Mouse (Mus musculus) heart, embryonic 13.5 days (tissue): Measurements from ENCODE around the gene Scamp4. TPM values are rescaled to one million over a fixed set of nuclear protein-coding genes. Genes with fewer than 3 reads are reported as not detected.

Experiments
- ATAC-seq: fragments of 200-750 bp; cut with Nextera tagmentation; 2 replicates; pipeline ENCODE4 v1.8.0; 2017; ENCODE audit warnings: moderate TSS enrichment; ENCODE audit not compliant: insufficient number of reproducible peaks, low FRiP score, low TSS enrichment; ENCODE audit errors: extremely low read depth
- H3K27ac ChIP-seq: fragments of 300-500 bp; sonication (generic); replicated peaks from 2 replicates; pipeline ENCODE4 v1.5.1; 2015; ENCODE audit warnings: moderate library complexity, mild to moderate bottlenecking, inconsistent platforms
- H3K27me3 ChIP-seq: fragments of 300-500 bp; sonication (generic); replicated peaks from 2 replicates; pipeline ENCODE4 v1.6.1; 2015; ENCODE audit warnings: mild to moderate bottlenecking, inconsistent platforms
- H3K36me3 ChIP-seq: fragments of 300-500 bp; sonication (generic); 2 replicates; pipeline ENCODE4 v1.6.1; 2015; ENCODE audit warnings: mild to moderate bottlenecking, inconsistent platforms
- H3K4me1 ChIP-seq: fragments of 300-500 bp; sonication (generic); 2 replicates; pipeline ENCODE4 v1.6.1; 2015; ENCODE audit warnings: inconsistent platforms
- H3K4me2 ChIP-seq: fragments of 300-500 bp; sonication (generic); 2 replicates; pipeline ENCODE4 v1.6.1; 2015; ENCODE audit warnings: inconsistent platforms, mild to moderate bottlenecking, moderate library complexity
- H3K4me3 ChIP-seq: fragments of 300-500 bp; sonication (generic); 2 replicates; pipeline ENCODE4 v1.5.1; 2015; ENCODE audit warnings: moderate library complexity, mild to moderate bottlenecking, inconsistent platforms
- H3K9ac ChIP-seq: fragments of 300-500 bp; sonication (generic); 2 replicates; pipeline ENCODE4 v1.6.1; 2015; ENCODE audit warnings: inconsistent platforms, mild to moderate bottlenecking, moderate library complexity
- H3K9me3 ChIP-seq: fragments of 300-500 bp; sonication (generic); 2 replicates; pipeline ENCODE4 v1.6.1; 2016; ENCODE audit warnings: inconsistent platforms
- WGBS: fragments of 180-500 bp; shearing (Covaris S2); methylation state at CpG from one replicate; pipeline ENCODE4 v1.1.7; 2015; ENCODE audit warnings: mixed read lengths; 5-methylcytosine and 5-hydroxymethylcytosine counted together
- polyA plus RNA-seq: library from polyadenylated mRNA; unstranded; fragments of >200 nt; fragmentation: Nextera tagmentation; extraction: Ambion mirVana; gene quantifications from 2 replicates; pipeline ENCODE4 v1.2.1, GENCODE M21; 2015

The Scamp4 gene
- polyA plus RNA-seq, 1 experiment from 2014 or later, result 65.9 TPM

DNA sequence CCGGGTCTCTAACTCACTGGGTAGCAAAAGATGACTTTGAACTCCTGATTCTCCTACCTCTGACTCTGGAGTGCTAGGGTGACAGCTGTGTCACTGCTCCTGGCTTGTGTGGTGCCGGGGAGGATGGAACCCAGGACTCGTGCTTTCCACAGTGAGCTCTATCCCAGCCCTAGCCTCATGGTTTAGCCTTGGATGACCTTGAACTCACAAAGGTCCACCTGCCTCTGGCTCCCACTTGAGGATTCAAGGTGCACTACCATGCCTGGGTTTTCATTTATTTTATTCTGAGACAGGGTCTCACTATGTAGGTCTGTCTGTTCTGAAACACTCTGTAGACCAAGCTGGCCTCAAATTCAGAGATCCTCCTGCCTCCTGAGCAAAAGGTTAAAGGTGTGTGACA, 11.1 kb downstream of the Scamp4 start:
- 77% methylated on average over 3 of the region's 3 CpGs for WGBS
- no peak overlapping the region for H3K4me3 ChIP-seq
- ATAC-seq, result no peak
- H3K4me2 ChIP-seq, result no peak overlapping the region
- no peaks in the 10 kb centered on the region for H3K9me3 ChIP-seq
- no peak overlapping the region for H3K27ac ChIP-seq
- peaks cover 71% of the 10 kb centered on the region for H3K36me3 ChIP-seq
- H3K9ac ChIP-seq, result no peak overlapping the region
- no peaks in the 10 kb centered on the region for H3K27me3 ChIP-seq
- H3K4me1 ChIP-seq, result peaks cover 11% of the 10 kb centered on the region

DNA sequence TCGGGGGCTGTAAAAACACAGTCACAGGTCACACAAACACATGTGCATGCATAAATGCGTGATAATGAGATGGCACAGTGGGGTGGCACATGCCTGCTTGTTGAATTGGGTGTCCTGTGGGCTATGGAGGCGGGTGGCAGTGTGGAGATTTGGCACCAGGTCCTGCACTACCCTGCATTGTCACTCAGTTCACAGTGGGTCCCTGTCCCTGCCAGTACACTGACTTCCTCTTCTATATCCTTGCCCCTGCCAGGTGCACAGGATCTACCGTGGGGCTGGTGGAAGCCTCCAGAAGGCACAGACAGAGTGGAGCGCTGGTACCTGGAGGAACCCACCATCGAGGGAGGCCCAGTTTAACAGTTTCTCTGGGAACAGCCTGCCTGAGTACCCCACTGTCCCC, 11.7 kb downstream of the Scamp4 start:
- Histone ChIP-seq H3K4me2 (no peak overlapping the region), H3K27me3 (no peaks in the 10 kb centered on the region), H3K9me3 (no peaks in the 10 kb centered on the region), H3K36me3 (peaks cover 66% of the 10 kb centered on the region), H3K27ac (no peak overlapping the region), H3K9ac (no peak overlapping the region), H3K4me3 (no peak overlapping the region), H3K4me1 (peaks cover 11% of the 10 kb centered on the region)
- 85% methylated on average over 6 of the region's 6 CpGs for WGBS
- ATAC-seq, result no peak

DNA sequence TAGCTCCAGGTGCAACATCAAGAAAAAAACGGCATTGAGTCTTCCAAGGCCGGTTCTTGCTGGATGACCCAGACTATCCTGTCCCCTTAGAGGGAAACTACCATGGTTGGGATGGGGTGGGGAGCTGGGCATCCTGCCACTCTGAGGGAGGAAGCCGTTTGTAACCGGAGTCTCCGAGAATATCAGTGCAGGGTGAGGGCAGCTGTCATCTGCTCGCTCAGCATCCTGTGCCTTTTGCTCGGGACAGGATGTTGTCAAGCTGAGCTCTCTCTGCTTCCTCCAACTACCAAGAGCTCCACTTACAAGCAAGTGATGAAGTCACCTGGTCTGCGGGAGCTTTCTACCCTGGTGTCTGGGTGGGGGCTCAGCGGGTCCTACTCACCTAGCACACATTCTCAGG, 15.5 kb downstream of the Scamp4 start:
- Histone ChIP-seq H3K4me2 (no peak overlapping the region), H3K4me1 (peaks cover 14% of the 10 kb centered on the region), H3K27me3 (no peaks in the 10 kb centered on the region), H3K27ac (peak overlapping the region; percentile 24), H3K9me3 (no peaks in the 10 kb centered on the region), H3K4me3 (no peak overlapping the region), H3K9ac (peak overlapping the region; percentile 33; the same call in 1 of the 2 replicates), H3K36me3 (peaks cover 33% of the 10 kb centered on the region)
- ATAC-seq, result no peak
- WGBS, result 47% methylated on average over 9 of the region's 9 CpGs

DNA sequence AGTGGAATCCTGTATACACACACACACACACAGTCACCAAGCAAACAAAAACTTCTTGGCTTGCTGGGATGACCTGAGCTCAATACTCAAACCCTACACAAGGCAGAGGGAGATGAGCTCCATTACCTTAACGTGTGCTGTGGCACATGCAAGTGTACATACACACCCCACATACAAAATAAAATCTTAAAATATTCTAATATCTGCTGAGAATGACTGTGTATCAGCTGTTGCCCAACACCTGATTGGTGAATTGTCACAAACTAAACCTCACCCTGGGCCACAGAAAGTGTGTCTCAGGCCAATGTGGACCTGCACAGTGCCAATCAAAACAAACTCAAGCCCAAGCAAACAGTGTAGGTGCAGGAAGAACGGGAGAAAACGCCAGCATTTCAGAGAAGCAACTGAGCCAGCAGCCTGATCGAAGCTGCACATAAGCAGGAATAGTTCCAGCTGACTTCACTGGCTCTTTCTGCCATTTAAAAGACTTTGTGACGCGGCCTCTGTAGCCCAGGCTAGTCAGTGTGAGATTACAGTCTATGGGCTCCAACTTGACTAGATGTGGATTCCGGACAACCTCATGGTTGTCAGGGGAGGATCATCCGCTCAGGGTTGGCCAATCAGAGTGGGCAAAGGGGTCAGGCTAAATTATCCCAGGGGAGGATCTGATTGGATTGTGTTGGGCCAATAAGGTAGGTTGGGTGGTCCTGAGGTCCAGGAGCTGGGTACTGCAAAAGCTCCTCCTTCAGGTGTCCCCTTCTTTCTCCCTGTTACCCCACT, 17.0 kb downstream of the Scamp4 start:
- no peak overlapping the region for H3K4me2 ChIP-seq
- no peak overlapping the region for H3K9ac ChIP-seq
- no peak overlapping the region for H3K27ac ChIP-seq
- H3K27me3 ChIP-seq, result no peaks in the 10 kb centered on the region
- peaks cover 29% of the 10 kb centered on the region for H3K4me1 ChIP-seq
- no peaks in the 10 kb centered on the region for H3K9me3 ChIP-seq
- 31% methylated on average over 8 of the region's 8 CpGs for WGBS
- no peak for ATAC-seq
- H3K36me3 ChIP-seq, result peaks cover 18% of the 10 kb centered on the region
- no peak overlapping the region for H3K4me3 ChIP-seq

DNA sequence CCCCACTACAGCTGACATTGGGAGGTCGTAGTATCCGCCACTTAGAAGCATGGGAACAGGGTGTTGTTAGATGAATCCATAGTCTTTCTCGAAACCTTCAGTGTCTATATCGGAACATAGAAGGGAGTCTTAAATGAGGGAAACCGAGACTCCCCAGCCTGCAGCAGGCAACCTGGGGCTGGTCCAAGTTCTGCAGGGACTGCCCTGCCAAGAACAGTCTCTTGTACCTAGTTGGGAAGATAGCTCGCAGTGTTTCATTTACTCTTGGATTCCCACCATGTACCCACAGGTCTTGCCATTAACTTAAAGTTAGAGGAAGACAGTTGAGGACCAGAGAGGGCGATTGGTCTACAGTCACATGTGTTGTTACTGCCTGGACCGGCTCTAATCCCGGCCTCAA, 17.7 kb downstream of the Scamp4 start:
- no peak overlapping the region for H3K9ac ChIP-seq
- H3K36me3 ChIP-seq, result peaks cover 13% of the 10 kb centered on the region
- no peak for ATAC-seq
- peaks cover 36% of the 10 kb centered on the region for H3K4me1 ChIP-seq
- no peak overlapping the region for H3K27ac ChIP-seq
- H3K4me2 ChIP-seq, result no peak overlapping the region
- H3K27me3 ChIP-seq, result no peaks in the 10 kb centered on the region
- no peak overlapping the region for H3K4me3 ChIP-seq
- WGBS, result 82% methylated on average over 9 of the region's 9 CpGs
- no peaks in the 10 kb centered on the region for H3K9me3 ChIP-seq

DNA sequence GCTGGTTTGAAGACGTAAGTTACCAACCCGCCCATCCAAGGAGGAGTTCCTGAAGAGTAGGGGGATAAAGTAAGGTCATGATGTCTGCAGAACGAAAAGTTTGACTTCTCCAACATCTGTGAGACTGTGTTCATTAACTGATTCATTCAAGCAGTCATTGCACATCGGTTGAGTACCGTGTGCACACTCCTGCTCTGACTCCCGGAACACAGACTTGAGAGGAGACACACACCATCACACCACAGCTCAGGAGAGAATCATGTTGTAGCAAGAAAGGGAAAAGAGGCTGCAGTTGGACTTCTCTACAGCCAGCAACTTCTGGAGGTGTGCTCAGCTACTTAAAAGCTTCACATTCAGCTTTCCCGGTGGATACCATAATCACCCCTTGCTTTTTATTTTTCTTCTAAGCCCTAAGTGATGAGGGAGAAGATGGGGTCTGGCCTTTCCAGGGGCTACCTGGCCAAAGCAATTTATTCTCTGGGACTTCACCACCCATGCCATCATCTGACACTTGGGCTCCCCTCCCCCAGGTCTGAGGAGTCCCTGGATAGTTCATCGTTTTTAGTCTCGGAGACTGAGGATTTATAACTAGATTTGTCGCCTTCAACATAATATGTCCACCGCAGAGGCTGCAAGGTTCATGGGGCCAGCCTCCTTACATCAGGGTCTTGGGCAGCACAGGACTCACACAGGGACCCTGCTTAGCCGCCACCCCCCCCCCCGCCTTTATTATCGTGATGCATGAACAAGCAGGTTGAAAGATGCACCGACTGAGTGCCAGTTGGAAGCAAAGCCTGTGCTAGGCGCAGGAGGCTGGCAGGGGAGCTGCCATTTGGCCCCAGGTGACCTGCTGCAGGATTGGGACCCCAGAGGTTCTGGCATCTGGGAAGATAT, 18.4 kb downstream of the Scamp4 start:
- 52% methylated on average over 16 of the region's 16 CpGs for WGBS
- ATAC-seq, result no peak
- Histone ChIP-seq H3K27me3 (no peaks in the 10 kb centered on the region), H3K4me1 (peaks cover 42% of the 10 kb centered on the region), H3K9me3 (no peaks in the 10 kb centered on the region), H3K9ac (peak overlapping the region; percentile 81), H3K4me3 (peak overlapping the region; percentile 93), H3K36me3 (peaks cover 9% of the 10 kb centered on the region), H3K4me2 (peak overlapping the region; percentile 99), H3K27ac (peak overlapping the region; percentile 89)

DNA sequence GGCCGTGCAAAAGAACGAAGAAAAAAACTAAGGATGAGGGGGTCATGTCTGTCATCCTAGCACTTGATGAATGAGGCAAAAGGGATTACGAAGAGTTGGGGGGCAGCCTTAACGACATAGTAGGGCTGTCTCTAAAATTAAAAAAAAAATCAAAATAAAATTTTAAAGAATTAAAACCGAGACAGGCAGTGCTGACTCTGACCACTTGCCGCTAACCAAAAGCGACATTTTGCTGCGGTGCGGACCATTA, 18.9 kb downstream of the Scamp4 start:
- H3K4me1 ChIP-seq, result peaks cover 48% of the 10 kb centered on the region
- H3K36me3 ChIP-seq, result peaks cover 5% of the 10 kb centered on the region
- peak overlapping the region; percentile 81 for H3K9ac ChIP-seq
- H3K9me3 ChIP-seq, result no peaks in the 10 kb centered on the region
- no peaks in the 10 kb centered on the region for H3K27me3 ChIP-seq
- H3K4me3 ChIP-seq, result peak overlapping the region; percentile 93
- no peak for ATAC-seq
- H3K4me2 ChIP-seq, result peak overlapping the region; percentile 99
- H3K27ac ChIP-seq, result peak overlapping the region; percentile 89
- 1% methylated on average over 9 of the region's 9 CpGs for WGBS

DNA sequence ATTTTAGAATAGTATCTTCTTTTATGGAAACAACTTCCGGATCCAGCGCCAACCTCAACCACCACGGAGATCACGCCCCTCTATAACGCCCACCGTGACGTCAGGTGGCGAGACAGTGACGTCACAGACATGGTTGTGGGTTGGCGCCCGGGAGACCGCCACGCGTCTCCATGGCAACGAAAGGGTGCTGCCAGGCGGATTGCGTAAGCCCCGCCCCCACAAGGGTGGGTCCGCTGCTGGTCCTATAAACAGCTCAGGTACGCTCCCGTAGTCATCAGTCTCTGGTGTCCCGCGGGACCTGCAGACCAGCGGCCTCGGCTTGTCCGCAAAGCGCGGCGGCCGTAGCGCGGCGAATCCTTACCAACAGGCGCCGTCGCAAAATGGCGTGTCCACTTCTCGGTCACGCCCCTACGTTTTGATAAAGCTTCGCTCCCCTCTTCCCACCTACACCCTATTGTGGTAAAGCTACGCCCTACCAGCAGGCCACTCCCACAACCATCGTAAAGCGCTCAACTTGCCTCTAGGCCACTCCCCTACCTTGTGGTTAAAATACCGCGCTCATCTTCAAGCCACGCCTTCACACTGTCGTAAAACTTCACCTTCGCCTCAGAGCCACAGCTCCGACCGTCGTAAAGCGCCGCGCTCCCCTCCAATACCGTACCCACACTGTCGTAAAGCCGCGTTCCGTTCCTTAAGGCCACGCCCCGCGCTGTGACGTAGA, 19.4 kb downstream of the Scamp4 start:
- Histone ChIP-seq H3K36me3 (peaks cover 5% of the 10 kb centered on the region), H3K27me3 (no peaks in the 10 kb centered on the region), H3K4me2 (peak overlapping the region; percentile 99), H3K9ac (peak overlapping the region; percentile 81), H3K27ac (peak overlapping the region; percentile 89), H3K9me3 (no peaks in the 10 kb centered on the region), H3K4me3 (peak overlapping the region; percentile 93), H3K4me1 (peaks cover 52% of the 10 kb centered on the region)
- ATAC-seq, result peak; percentile 91
- WGBS, result under 1% methylated on average over 64 of the region's 64 CpGs

DNA sequence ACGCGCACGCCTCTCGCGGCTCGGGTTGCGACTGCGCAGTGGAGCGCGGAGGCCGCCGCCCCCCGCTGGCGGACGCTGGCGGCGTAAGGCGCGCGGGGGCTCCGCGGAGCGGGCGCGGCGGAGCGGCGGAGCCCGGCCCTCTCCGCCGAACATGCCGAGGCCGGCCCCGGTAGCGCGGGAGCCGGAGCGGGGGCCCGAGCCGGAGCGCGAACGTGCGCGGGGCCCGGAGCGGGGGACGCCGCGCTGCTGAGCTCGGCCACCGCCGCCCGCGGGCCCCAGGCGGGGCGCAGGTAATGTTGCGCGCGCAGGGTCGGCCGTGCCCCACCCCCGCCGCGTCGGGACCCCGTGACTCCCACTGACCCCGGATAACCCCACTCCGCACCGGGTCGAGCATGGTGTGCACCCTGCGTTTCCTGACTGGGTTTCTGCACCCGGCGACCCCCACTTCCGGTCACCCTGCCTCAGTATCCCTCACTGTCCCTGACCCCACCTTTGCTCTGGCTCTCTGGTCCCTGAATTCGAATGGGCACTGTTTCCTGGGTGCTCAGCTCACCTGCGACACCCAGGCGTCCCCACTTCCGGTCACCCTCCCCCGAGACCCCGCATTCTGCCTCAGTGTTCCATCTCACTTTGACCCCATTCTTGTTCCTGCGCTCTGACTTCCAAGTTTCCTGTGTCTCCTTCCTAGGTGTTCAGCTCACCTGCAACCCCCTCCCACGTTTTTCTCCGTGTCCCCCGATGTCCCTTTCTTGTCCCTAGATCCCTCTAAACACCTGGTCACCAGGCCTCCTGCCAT, 20.2 kb downstream of the Scamp4 start, which contains the start of gene Csnk1g2:
Gene Csnk1g2 (plus strand): TSS at position 178 of the 796 bp plus-strand sequence.
- H3K4me1 ChIP-seq, result peaks cover 59% of the 10 kb centered on the region
- H3K9ac ChIP-seq, result peak within 1 kb of the TSS; percentile 96
- peaks cover 5% of the 10 kb centered on the region for H3K36me3 ChIP-seq
- H3K27ac ChIP-seq, result peak within 1 kb of the TSS; percentile 89
- WGBS, result under 1% methylated on average over 63 of the region's 85 CpGs
- ATAC-seq, result peak; percentile 8; the same call in 1 of the 2 replicates
- no peaks in the 10 kb centered on the region for H3K27me3 ChIP-seq
- peak within 1 kb of the TSS; percentile 93 for H3K4me3 ChIP-seq
- no peaks in the 10 kb centered on the region for H3K9me3 ChIP-seq
- H3K4me2 ChIP-seq, result peak within 1 kb of the TSS; percentile 99

DNA sequence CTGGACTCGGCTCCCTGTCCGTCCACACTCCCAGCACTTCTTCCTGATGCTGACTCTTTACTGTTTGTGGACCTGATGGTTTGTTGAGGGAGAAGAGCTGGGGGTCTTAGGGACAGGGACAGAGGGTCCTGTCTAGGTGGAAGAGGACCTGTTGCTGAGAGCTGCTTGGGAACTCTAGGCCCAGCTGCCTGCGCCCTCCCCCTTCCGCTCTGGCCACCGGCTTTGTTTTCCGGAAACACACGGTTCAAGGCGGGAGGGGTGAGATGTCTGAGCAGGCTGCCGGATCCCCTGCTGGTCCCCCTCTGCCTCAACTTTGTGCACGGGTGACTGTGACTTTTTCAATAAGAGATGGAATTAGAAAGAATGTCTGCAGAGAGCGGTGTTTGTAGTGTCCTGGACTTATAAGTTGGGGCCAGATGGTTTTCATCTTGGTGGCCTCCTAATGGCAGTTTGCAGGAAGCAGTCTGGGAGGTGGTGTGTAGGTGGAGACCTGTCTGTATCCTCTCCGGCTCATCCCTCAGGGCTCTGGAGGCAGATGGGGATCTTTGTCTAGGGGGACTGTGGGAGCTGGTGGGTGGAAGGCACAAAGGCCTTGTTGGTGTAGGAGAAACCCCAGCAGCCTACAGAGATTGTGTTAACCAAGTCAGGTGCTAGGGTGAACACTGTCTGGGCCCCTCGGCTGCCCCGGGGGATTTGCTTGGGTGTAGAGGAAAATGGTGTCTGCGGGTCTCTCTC, 21.0 kb downstream of the Scamp4 start:
- peaks cover 61% of the 10 kb centered on the region for H3K4me1 ChIP-seq

More for the DNA sequence above, 21.0 kb downstream of the Scamp4 start:
- peak overlapping the region; percentile 99 for H3K4me2 ChIP-seq
- peak overlapping the region; percentile 89 for H3K27ac ChIP-seq
- peak overlapping the region; percentile 96 for H3K9ac ChIP-seq
- H3K4me3 ChIP-seq, result peak overlapping the region; percentile 93
- H3K9me3 ChIP-seq, result no peaks in the 10 kb centered on the region
- no peak for ATAC-seq
- no peaks in the 10 kb centered on the region for H3K27me3 ChIP-seq
- 11% methylated on average over 15 of the region's 15 CpGs for WGBS
- peaks cover 5% of the 10 kb centered on the region for H3K36me3 ChIP-seq
